Mouse (Mus musculus): ENCODE measurements around the gene Tnnc1.

GRCm38 (mm10) chr14:31193791-31194190, 14.3 kb upstream of the Tnnc1 start:
- TF ChIP-seq CTCF (IDR thresholded peaks at IDR 0.05; ENCODE audit: extremely low read depth, insufficient read length, insufficient replicate concordance, low read depth, low read length), result no peak
- no peak for TF ChIP-seq POLR2A (IDR thresholded peaks at IDR 0.05; ENCODE audit: low read depth, low read length)
